In genomic region chr14:54477172-54477909, GRCm38 (mm10) we compare ENCODE assay signal across 11 mouse cellular contexts. TPM values are rescaled to one million over a fixed set of nuclear protein-coding genes. Genes with fewer than 3 reads are reported as not detected.
DNase-seq lines count a peak whose midpoint lies in the region; ATAC-seq and TF ChIP-seq lines count a peak whose summit lies in the region.
"Had no signal": no experiment of that assay in that cellular context is flagged by ENCODE, and none has a peak within 500 bp of the region (broad histone marks: within the 10 kb centered on the region; RNA-seq: fewer than 3 reads in every experiment).

No protein-coding gene starts in this region.

- no peak for ATAC-seq in heart, embryonic 12.5 days (ENCODE audit: insufficient number of reproducible peaks, low FRiP score)
- ATAC-seq in embryonic facial prominence, embryonic 13.5 days (ENCODE audit: insufficient number of reproducible peaks, insufficient read depth, low FRiP score, low TSS enrichment, low read depth): no peak
- no peak; the same call in 1 of the 2 replicates for ATAC-seq in hindbrain, embryonic 11.5 days (ENCODE audit: low FRiP score)
- ATAC-seq in midbrain, embryonic 13.5 days: no peak
- ATAC-seq in activated CD4-positive, CD25-positive, alpha-beta regulatory T cell, adult 4 months: no peak
- ATAC-seq in kidney, embryonic 14.5 days (ENCODE audit: low FRiP score, low TSS enrichment): no peak

- H3K36me3 ChIP-seq in heart, embryonic 12.5 days: no peaks in the 10 kb centered on the region
- no peaks in the 10 kb centered on the region for H3K36me3 ChIP-seq in heart, adult 2 months (ENCODE audit: control insufficient read depth, insufficient read depth, low read length)
- H3K36me3 ChIP-seq in embryonic facial prominence, embryonic 13.5 days: no peaks in the 10 kb centered on the region
- no peaks in the 10 kb centered on the region for H3K36me3 ChIP-seq in hindbrain, embryonic 11.5 days (ENCODE audit: control insufficient read depth, insufficient read depth, low read length)
- H3K36me3 ChIP-seq in midbrain, embryonic 13.5 days: peaks cover 5% of the 10 kb centered on the region; the same call in 1 of the 2 replicates
- H3K36me3 ChIP-seq in kidney, embryonic 14.5 days (ENCODE audit: control insufficient read depth, insufficient read depth, low read length): no peaks in the 10 kb centered on the region

- TF ChIP-seq CTCF in heart, adult 2 months (IDR thresholded peaks at IDR 0.05): no peak

- intact Hi-C loops in heart, adult 2 months (cut with DNase I): no loop called here

- no peak overlapping the region for H3K4me3 ChIP-seq in heart, embryonic 12.5 days
- no peak overlapping the region for H3K4me3 ChIP-seq in heart, adult 2 months
- no peak overlapping the region for H3K4me3 ChIP-seq in embryonic facial prominence, embryonic 13.5 days
- no peak overlapping the region for H3K4me3 ChIP-seq in hindbrain, embryonic 11.5 days (ENCODE audit: low read depth, low read length)
- peak overlapping the region; percentile 69 for H3K4me3 ChIP-seq in midbrain, embryonic 13.5 days (replicated peaks)
- no peak overlapping the region for H3K4me3 ChIP-seq in kidney, embryonic 14.5 days (ENCODE audit: low read length)

- no peak for TF ChIP-seq POLR2A in heart, adult 2 months (IDR thresholded peaks at IDR 0.05; ENCODE audit: insufficient read depth, low read depth, low read length)

- peaks cover 24% of the 10 kb centered on the region for H3K4me1 ChIP-seq in heart, embryonic 12.5 days (replicated peaks)
- peaks cover 2% of the 10 kb centered on the region; the same call in 1 of the 2 replicates for H3K4me1 ChIP-seq in heart, adult 2 months (ENCODE audit: control insufficient read depth, insufficient read depth, low read length)
- peaks cover 27% of the 10 kb centered on the region for H3K4me1 ChIP-seq in embryonic facial prominence, embryonic 13.5 days
- H3K4me1 ChIP-seq in hindbrain, embryonic 11.5 days (replicated peaks; ENCODE audit: control insufficient read depth, insufficient read depth, low read length): peaks cover 4% of the 10 kb centered on the region; the same call in 1 of the 2 replicates
- H3K4me1 ChIP-seq in midbrain, embryonic 13.5 days (replicated peaks): peaks cover 47% of the 10 kb centered on the region
- H3K4me1 ChIP-seq in kidney, embryonic 14.5 days (ENCODE audit: control insufficient read depth, insufficient read depth, low read length): peaks cover 20% of the 10 kb centered on the region

- no peaks in the 10 kb centered on the region for H3K9me3 ChIP-seq in heart, embryonic 12.5 days (replicated peaks)
- no peaks in the 10 kb centered on the region for H3K9me3 ChIP-seq in embryonic facial prominence, embryonic 13.5 days
- H3K9me3 ChIP-seq in hindbrain, embryonic 11.5 days (ENCODE audit: control insufficient read depth, low read length): no peaks in the 10 kb centered on the region
- no peaks in the 10 kb centered on the region for H3K9me3 ChIP-seq in midbrain, embryonic 13.5 days
- no peaks in the 10 kb centered on the region for H3K9me3 ChIP-seq in kidney, embryonic 14.5 days (ENCODE audit: control insufficient read depth, low read length)

- WGBS in heart, embryonic 12.5 days: 73% methylated on average over 15 of the region's 15 CpGs
- 87% methylated on average over 15 of the region's 15 CpGs for WGBS in heart, adult 2 months
- WGBS in embryonic facial prominence, embryonic 13.5 days: 71% methylated on average over 15 of the region's 15 CpGs
- WGBS in hindbrain, embryonic 11.5 days: 66% methylated on average over 15 of the region's 15 CpGs
- WGBS in midbrain, embryonic 13.5 days: 71% methylated on average over 15 of the region's 15 CpGs
- 76% methylated on average over 15 of the region's 15 CpGs for WGBS in kidney, embryonic 14.5 days

- peaks cover 30% of the 10 kb centered on the region for H3K27me3 ChIP-seq in heart, embryonic 12.5 days (replicated peaks)
- H3K27me3 ChIP-seq in heart, adult 2 months (ENCODE audit: control insufficient read depth, insufficient read depth, low read length): peaks cover 4% of the 10 kb centered on the region
- peaks cover 45% of the 10 kb centered on the region for H3K27me3 ChIP-seq in embryonic facial prominence, embryonic 13.5 days
- H3K27me3 ChIP-seq in hindbrain, embryonic 11.5 days (ENCODE audit: control insufficient read depth, insufficient read depth, low read length): peaks cover 2% of the 10 kb centered on the region; the same call in 1 of the 2 replicates
- peaks cover 26% of the 10 kb centered on the region for H3K27me3 ChIP-seq in midbrain, embryonic 13.5 days
- 0 out of 2 replicates have a peak, but pooled peaks cover 6% of the 10 kb centered on the region for H3K27me3 ChIP-seq in kidney, embryonic 14.5 days (ENCODE audit: control insufficient read depth, insufficient read depth, low read length)

- no peak for TF ChIP-seq EP300 in heart, adult 2 months (IDR thresholded peaks at IDR 0.05; ENCODE audit: insufficient read depth, low read depth, low read length)

- no peak overlapping the region for H3K9ac ChIP-seq in heart, embryonic 12.5 days
- H3K9ac ChIP-seq in heart, adult 2 months (ENCODE audit: low read depth, low read length): no peak overlapping the region
- H3K9ac ChIP-seq in embryonic facial prominence, embryonic 13.5 days: no peak overlapping the region
- no peak overlapping the region for H3K9ac ChIP-seq in hindbrain, embryonic 11.5 days (ENCODE audit: low read depth, low read length)
- H3K9ac ChIP-seq in midbrain, embryonic 13.5 days (replicated peaks): peak overlapping the region; percentile 82
- H3K9ac ChIP-seq in kidney, embryonic 14.5 days (ENCODE audit: low read depth, low read length): no peak overlapping the region

- no peak overlapping the region for H3K27ac ChIP-seq in heart, embryonic 12.5 days (ENCODE audit: poor library complexity, severe bottlenecking)
- H3K27ac ChIP-seq in heart, adult 2 months: no peak overlapping the region
- H3K27ac ChIP-seq in embryonic facial prominence, embryonic 13.5 days: no peak overlapping the region
- H3K27ac ChIP-seq in hindbrain, embryonic 11.5 days (ENCODE audit: low read depth, low read length): no peak overlapping the region
- peak overlapping the region; percentile 80 for H3K27ac ChIP-seq in midbrain, embryonic 13.5 days
- no peak overlapping the region for H3K27ac ChIP-seq in kidney, embryonic 14.5 days (ENCODE audit: low read depth, low read length)

- peak overlapping the region; percentile 78 for H3K4me2 ChIP-seq in heart, embryonic 12.5 days
- peak overlapping the region; percentile 93; the same call in 1 of the 2 replicates for H3K4me2 ChIP-seq in embryonic facial prominence, embryonic 13.5 days
- H3K4me2 ChIP-seq in hindbrain, embryonic 11.5 days (replicated peaks; ENCODE audit: low read depth, low read length): peak overlapping the region; percentile 73; the same call in 1 of the 2 replicates
- H3K4me2 ChIP-seq in midbrain, embryonic 13.5 days (replicated peaks): peak overlapping the region; percentile 86
- no peak overlapping the region for H3K4me2 ChIP-seq in kidney, embryonic 14.5 days (replicated peaks; ENCODE audit: low read depth, low read length)

- H3K79me2 ChIP-seq in heart, adult 2 months (replicated peaks; ENCODE audit: control insufficient read depth, insufficient read depth, low read length): no peaks in the 10 kb centered on the region

- DNase-seq in heart, adult 2 months: no peak
- no peak for DNase-seq in hindbrain, embryonic 11.5 days (ENCODE audit: low spot score)
- no peak for DNase-seq in adrenal gland, adult 2 months
- DNase-seq: adrenal gland, adult 8-10 months; thymus, postnatal 14 days had no signal

RNA-seq across cellular contexts. Expression of gene Rem2, which starts 1.4 kb away (rescaled TPM):
- polyA plus RNA-seq in heart, embryonic 12.5 days (2016; fragmentation: Nextera tagmentation; extraction: Ambion mirVana): 1.9 and 2.4 TPM in 2 replicates
- total RNA-seq in heart, adult 2 months (2021): not detected
- not detected in 2 replicates for polyA plus RNA-seq in heart, adult 2 months (2012; rRNA removed)
- polyA plus RNA-seq in embryonic facial prominence, embryonic 13.5 days (2015; fragmentation: Nextera tagmentation; extraction: Ambion mirVana): 2.1 and 3.6 TPM in 2 replicates
- polyA plus RNA-seq in hindbrain, embryonic 11.5 days (2014; fragmentation: Nextera tagmentation; extraction: Ambion mirVana): 37.3 and 40.0 TPM in 2 replicates
- 44.3 and 52.3 TPM in 2 replicates for polyA plus RNA-seq in midbrain, embryonic 13.5 days (2015; fragmentation: Nextera tagmentation; extraction: Ambion mirVana)
- under 1 TPM; 0.29 to 0.45 TPM for total RNA-seq in adrenal gland, adult 2 months (2021)
- polyA plus RNA-seq in adrenal gland, adult 2 months (2012; rRNA removed): 0.40 and 0.49 TPM in 2 replicates
- polyA plus RNA-seq in activated CD4-positive, CD25-positive, alpha-beta regulatory T cell, adult 4 months (2017; shearing (Covaris generic)): under 1 TPM; 0.57 TPM
- polyA plus RNA-seq in kidney, embryonic 14.5 days (2014; fragmentation: Nextera tagmentation; extraction: Ambion mirVana): 6.1 and 6.9 TPM in 2 replicates
- total RNA-seq: liver, adult 2 months had no signal

RNA-seq across cellular contexts. Expression of gene Lrp10, which starts 13.4 kb away (rescaled TPM):
- 50.3 and 55.8 TPM in 2 replicates for polyA plus RNA-seq in heart, embryonic 12.5 days (2016; fragmentation: Nextera tagmentation; extraction: Ambion mirVana)
- 10 to 100 TPM; 47.6 to 60.6 TPM for total RNA-seq in heart, adult 2 months (2021)
- polyA plus RNA-seq in heart, adult 2 months (2012; rRNA removed): 61.3 and 72.4 TPM in 2 replicates
- 29.7 and 33.1 TPM in 2 replicates for polyA plus RNA-seq in embryonic facial prominence, embryonic 13.5 days (2015; fragmentation: Nextera tagmentation; extraction: Ambion mirVana)
- polyA plus RNA-seq in hindbrain, embryonic 11.5 days (2014; fragmentation: Nextera tagmentation; extraction: Ambion mirVana): 19.7 and 19.9 TPM in 2 replicates
- polyA plus RNA-seq in midbrain, embryonic 13.5 days (2015; fragmentation: Nextera tagmentation; extraction: Ambion mirVana): 22.3 and 27.5 TPM in 2 replicates
- 100 to 1,000 TPM; 116 to 139 TPM for total RNA-seq in adrenal gland, adult 2 months (2021)
- polyA plus RNA-seq in adrenal gland, adult 2 months (2012; rRNA removed): 262 and 276 TPM in 2 replicates
- polyA plus RNA-seq in activated CD4-positive, CD25-positive, alpha-beta regulatory T cell, adult 4 months (2017; shearing (Covaris generic)): 10 to 100 TPM; 57.4 to 62.2 TPM
- 32.0 and 47.0 TPM in 2 replicates for polyA plus RNA-seq in kidney, embryonic 14.5 days (2014; fragmentation: Nextera tagmentation; extraction: Ambion mirVana)

RNA-seq across cellular contexts. Expression of gene Prmt5, which starts 40.0 kb away (rescaled TPM):
- 63.5 and 65.0 TPM in 2 replicates for polyA plus RNA-seq in heart, embryonic 12.5 days (2016; fragmentation: Nextera tagmentation; extraction: Ambion mirVana)
- 10 to 100 TPM; 27.4 to 29.7 TPM for total RNA-seq in heart, adult 2 months (2021)
- polyA plus RNA-seq in heart, adult 2 months (2012; rRNA removed): 26.8 and 35.8 TPM in 2 replicates
- 84.6 and 86.6 TPM in 2 replicates for polyA plus RNA-seq in embryonic facial prominence, embryonic 13.5 days (2015; fragmentation: Nextera tagmentation; extraction: Ambion mirVana)
- polyA plus RNA-seq in hindbrain, embryonic 11.5 days (2014; fragmentation: Nextera tagmentation; extraction: Ambion mirVana): 115 and 120 TPM in 2 replicates
- 101 and 107 TPM in 2 replicates for polyA plus RNA-seq in midbrain, embryonic 13.5 days (2015; fragmentation: Nextera tagmentation; extraction: Ambion mirVana)
- total RNA-seq in adrenal gland, adult 2 months (2021): 10 to 100 TPM; 45.2 to 47.4 TPM
- polyA plus RNA-seq in adrenal gland, adult 2 months (2012; rRNA removed): 39.1 and 44.3 TPM in 2 replicates
- 10 to 100 TPM; 31.4 to 32.9 TPM for polyA plus RNA-seq in activated CD4-positive, CD25-positive, alpha-beta regulatory T cell, adult 4 months (2017; shearing (Covaris generic))
- polyA plus RNA-seq in kidney, embryonic 14.5 days (2014; fragmentation: Nextera tagmentation; extraction: Ambion mirVana): 87.5 and 108 TPM in 2 replicates

RNA-seq across cellular contexts. Expression of gene Mmp14, which starts 45.9 kb away (rescaled TPM):
- polyA plus RNA-seq in heart, embryonic 12.5 days (2016; fragmentation: Nextera tagmentation; extraction: Ambion mirVana): 127 and 129 TPM in 2 replicates
- total RNA-seq in heart, adult 2 months (2021): 10 to 100 TPM; 11.2 to 16.5 TPM
- polyA plus RNA-seq in heart, adult 2 months (2012; rRNA removed): 23.5 and 26.5 TPM in 2 replicates
- polyA plus RNA-seq in embryonic facial prominence, embryonic 13.5 days (2015; fragmentation: Nextera tagmentation; extraction: Ambion mirVana): 202 and 208 TPM in 2 replicates
- 71.2 and 73.1 TPM in 2 replicates for polyA plus RNA-seq in hindbrain, embryonic 11.5 days (2014; fragmentation: Nextera tagmentation; extraction: Ambion mirVana)
- polyA plus RNA-seq in midbrain, embryonic 13.5 days (2015; fragmentation: Nextera tagmentation; extraction: Ambion mirVana): 50.1 and 55.9 TPM in 2 replicates
- total RNA-seq in adrenal gland, adult 2 months (2021): 10 to 100 TPM; 36.2 to 39.9 TPM
- polyA plus RNA-seq in adrenal gland, adult 2 months (2012; rRNA removed): 173 and 192 TPM in 2 replicates
- under 1 TPM; 0.24 to 0.25 TPM for polyA plus RNA-seq in activated CD4-positive, CD25-positive, alpha-beta regulatory T cell, adult 4 months (2017; shearing (Covaris generic))
- 101 and 167 TPM in 2 replicates for polyA plus RNA-seq in kidney, embryonic 14.5 days (2014; fragmentation: Nextera tagmentation; extraction: Ambion mirVana)

RNA-seq across cellular contexts. Expression of gene Mrpl52, which starts 50.6 kb away (rescaled TPM):
- polyA plus RNA-seq in heart, embryonic 12.5 days (2016; fragmentation: Nextera tagmentation; extraction: Ambion mirVana): 284 and 290 TPM in 2 replicates
- total RNA-seq in heart, adult 2 months (2021): 100 to 1,000 TPM; 115 to 129 TPM
- polyA plus RNA-seq in heart, adult 2 months (2012; rRNA removed): 76.7 and 168 TPM in 2 replicates
- 203 and 286 TPM in 2 replicates for polyA plus RNA-seq in embryonic facial prominence, embryonic 13.5 days (2015; fragmentation: Nextera tagmentation; extraction: Ambion mirVana)
- polyA plus RNA-seq in hindbrain, embryonic 11.5 days (2014; fragmentation: Nextera tagmentation; extraction: Ambion mirVana): 206 and 231 TPM in 2 replicates
- 278 and 280 TPM in 2 replicates for polyA plus RNA-seq in midbrain, embryonic 13.5 days (2015; fragmentation: Nextera tagmentation; extraction: Ambion mirVana)
- total RNA-seq in adrenal gland, adult 2 months (2021): 100 to 1,000 TPM; 162 to 202 TPM
- 2,091 and 3,081 TPM in 2 replicates for polyA plus RNA-seq in adrenal gland, adult 2 months (2012; rRNA removed)
- polyA plus RNA-seq in activated CD4-positive, CD25-positive, alpha-beta regulatory T cell, adult 4 months (2017; shearing (Covaris generic)): 100 to 1,000 TPM; 315 to 319 TPM
- polyA plus RNA-seq in kidney, embryonic 14.5 days (2014; fragmentation: Nextera tagmentation; extraction: Ambion mirVana): 269 and 360 TPM in 2 replicates
